Mouse (Mus musculus) embryonic facial prominence, embryonic 11.5 days (tissue): ENCODE measurements at regions not wholly inside any gene's neighbourhood (a gene's known extent, or its start where the extent isn't known, plus 50 kb on each side); places are given as distances from the start of the nearest gene placed in this dataset.

Source experiments
- ATAC-seq: fragments of 200-750 bp; cut with Nextera tagmentation; replicated peaks from 2 replicates; pipeline ENCODE4 v1.8.0; 2017; ENCODE audit warnings: low read depth; ENCODE audit not compliant: insufficient number of reproducible peaks, low FRiP score, low TSS enrichment
- DNase-seq: peaks from one replicate; pipeline ENCODE4 v3.0.0-alpha.2; 2015; ENCODE audit warnings: low spot score
- H3K27ac ChIP-seq: fragments of 300-500 bp; sonication (generic); replicated peaks from 2 replicates; pipeline ENCODE4 v1.5.1; 2014; ENCODE audit warnings: mild to moderate bottlenecking, low read depth, low read length, control low read depth
- H3K27me3 ChIP-seq: fragments of 300-500 bp; sonication (generic); 2 replicates; pipeline ENCODE4 v1.6.1; 2014; ENCODE audit warnings: mild to moderate bottlenecking, low read length, moderate library complexity, mixed read lengths; ENCODE audit not compliant: control insufficient read depth, insufficient read depth
- H3K36me3 ChIP-seq: fragments of 300-500 bp; sonication (generic); replicated peaks from 2 replicates; pipeline ENCODE4 v1.6.1; 2014; ENCODE audit warnings: low read depth, mild to moderate bottlenecking, low read length, moderate library complexity, mixed read lengths; ENCODE audit not compliant: control insufficient read depth, insufficient read depth
- H3K4me1 ChIP-seq: fragments of 300-500 bp; sonication (generic); 2 replicates; pipeline ENCODE4 v1.6.1; 2014; ENCODE audit warnings: low read length, mixed read lengths; ENCODE audit not compliant: control insufficient read depth, insufficient read depth
- H3K4me2 ChIP-seq: fragments of 300-500 bp; sonication (generic); 2 replicates; pipeline ENCODE4 v1.6.1; 2014; ENCODE audit warnings: low read depth, mild to moderate bottlenecking, control low read depth, low read length, moderate library complexity
- H3K4me3 ChIP-seq: fragments of 300-500 bp; sonication (generic); 2 replicates; pipeline ENCODE4 v1.5.1; 2014; ENCODE audit warnings: low read depth, low read length, control low read depth
- H3K9ac ChIP-seq: fragments of 300-500 bp; sonication (generic); replicated peaks from 2 replicates; pipeline ENCODE4 v1.6.1; 2014; ENCODE audit warnings: mild to moderate bottlenecking, control low read depth, low read length
- H3K9me3 ChIP-seq: fragments of 300-500 bp; sonication (generic); replicated peaks from 2 replicates; pipeline ENCODE4 v1.6.1; 2016; ENCODE audit warnings: mild to moderate bottlenecking, low read length, inconsistent platforms, mixed read lengths; ENCODE audit not compliant: control insufficient read depth
- WGBS: fragments of 180-500 bp; shearing (Covaris S2); extraction: QIAGEN DNeasy Blood & Tissue Kit; methylation state at CpG from one replicate; pipeline ENCODE4 v1.1.7; 2014; 5-methylcytosine and 5-hydroxymethylcytosine counted together

DNA sequence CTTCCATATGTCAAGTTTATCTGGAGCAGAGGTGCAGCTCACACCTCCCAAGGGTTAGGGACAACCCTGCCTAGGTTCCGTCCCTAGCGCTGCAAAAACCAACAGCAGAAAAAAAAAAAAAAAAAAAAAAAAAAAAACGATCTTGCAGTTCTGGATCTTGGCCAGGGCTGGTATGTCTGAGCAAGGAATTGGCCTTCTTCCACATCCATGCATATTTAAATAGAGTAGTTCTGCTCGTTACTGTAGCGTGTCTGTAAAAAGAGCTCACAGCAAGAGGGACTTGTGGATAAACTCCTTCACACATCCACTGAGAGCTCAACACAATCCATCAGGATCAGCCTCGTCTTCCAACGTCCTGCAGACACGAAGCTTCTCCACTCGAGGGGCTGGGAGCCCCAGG is 639.4 kb upstream of the Adam5 start:
- no peak for ATAC-seq
- WGBS, result 63% methylated on average over 9 of the region's 9 CpGs

GRCm38 (mm10) chr8:25462492-25462891 is 638.3 kb upstream of the Adam5 start:
- ATAC-seq (no peak), DNase-seq (no peak)
- Histone ChIP-seq H3K9me3 (no peaks in the 10 kb centered on the region), H3K4me3 (no peak overlapping the region), H3K4me2 (no peak overlapping the region), H3K36me3 (no peaks in the 10 kb centered on the region), H3K4me1 (peaks cover 4% of the 10 kb centered on the region; the same call in 1 of the 2 replicates), H3K27ac (no peak overlapping the region), H3K27me3 (no peaks in the 10 kb centered on the region), H3K9ac (no peak overlapping the region)
- WGBS, result 21% methylated on average over 4 of the region's 4 CpGs

More for the DNA sequence above, 639.4 kb upstream of the Adam5 start:
- Histone ChIP-seq H3K9me3 (no peaks in the 10 kb centered on the region), H3K4me2 (no peak overlapping the region), H3K4me1 (peaks cover 4% of the 10 kb centered on the region; the same call in 1 of the 2 replicates), H3K27me3 (no peaks in the 10 kb centered on the region), H3K4me3 (no peak overlapping the region), H3K27ac (no peak overlapping the region), H3K36me3 (no peaks in the 10 kb centered on the region), H3K9ac (no peak overlapping the region)
- DNase-seq, result no peak

DNA sequence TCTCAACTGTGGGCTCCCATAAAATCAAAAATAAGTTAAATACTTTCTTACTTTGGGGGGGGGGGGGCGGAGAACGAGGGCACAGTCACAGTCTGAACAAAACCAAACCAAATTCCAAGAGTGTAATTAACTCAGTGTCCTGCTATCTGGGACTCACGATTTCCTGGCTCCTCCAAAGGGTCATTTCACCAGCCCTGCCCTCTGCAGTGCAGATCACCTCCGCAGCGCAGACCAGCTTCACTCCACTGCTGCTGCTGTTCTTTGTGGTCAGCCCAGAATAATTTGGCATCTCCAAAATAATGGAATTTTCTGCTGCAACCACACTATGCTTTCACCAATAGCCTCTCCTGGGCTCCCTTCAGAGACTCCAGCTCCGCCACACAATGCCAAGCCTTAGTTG is 631.5 kb upstream of the Adam5 start:
- Histone ChIP-seq H3K27me3 (no peaks in the 10 kb centered on the region), H3K9ac (no peak overlapping the region), H3K4me1 (no peaks in the 10 kb centered on the region), H3K9me3 (no peaks in the 10 kb centered on the region), H3K27ac (no peak overlapping the region), H3K36me3 (no peaks in the 10 kb centered on the region), H3K4me2 (no peak overlapping the region), H3K4me3 (no peak overlapping the region)
- ATAC-seq (no peak), DNase-seq (no peak)
- 54% methylated on average over 6 of the region's 6 CpGs for WGBS

- 82% methylated on average over 1 of the region's 1 CpGs for WGBS
- no peak overlapping the region for H3K4me3 ChIP-seq
- H3K36me3 ChIP-seq, result no peaks in the 10 kb centered on the region
- H3K27me3 ChIP-seq, result no peaks in the 10 kb centered on the region
- H3K4me1 ChIP-seq, result no peaks in the 10 kb centered on the region
- H3K4me2 ChIP-seq, result no peak overlapping the region
- DNase-seq (no peak), ATAC-seq (no peak)
- no peak overlapping the region for H3K9ac ChIP-seq
- H3K27ac ChIP-seq, result no peak overlapping the region
- H3K9me3 ChIP-seq, result no peaks in the 10 kb centered on the region
Observed at GRCm38 (mm10) chr8:25454972-25455371, 630.8 kb upstream of the Adam5 start.

GRCm38 (mm10) chr8:25453826-25454225 is 629.7 kb upstream of the Adam5 start:
- Histone ChIP-seq H3K9me3 (no peaks in the 10 kb centered on the region), H3K27ac (no peak overlapping the region), H3K4me2 (no peak overlapping the region), H3K36me3 (no peaks in the 10 kb centered on the region), H3K4me1 (no peaks in the 10 kb centered on the region), H3K9ac (no peak overlapping the region), H3K4me3 (no peak overlapping the region), H3K27me3 (no peaks in the 10 kb centered on the region)
- WGBS, result 92% methylated on average over 9 of the region's 9 CpGs
- no peak for DNase-seq
- no peak for ATAC-seq

DNA sequence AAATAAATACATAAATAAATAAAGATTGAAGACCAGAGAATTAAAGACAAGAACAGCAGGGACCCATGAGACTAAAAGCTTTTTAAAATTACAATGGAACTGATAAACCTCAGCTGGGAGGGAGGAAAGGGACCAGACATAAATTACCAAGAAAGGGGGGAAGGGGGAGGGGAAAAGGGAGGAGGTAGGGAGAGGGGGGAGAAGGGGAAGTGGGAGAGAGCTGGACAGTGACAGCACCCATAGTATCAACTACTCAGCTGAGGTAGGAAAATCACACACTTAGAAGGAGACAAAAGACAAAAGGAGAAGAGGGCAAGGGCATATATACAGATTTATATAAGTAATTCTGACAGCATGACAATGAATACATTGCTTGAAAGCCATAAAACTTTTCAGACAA is 626.4 kb upstream of the Adam5 start:
- Histone ChIP-seq H3K4me2 (no peak overlapping the region), H3K27me3 (no peaks in the 10 kb centered on the region), H3K4me1 (no peaks in the 10 kb centered on the region), H3K27ac (no peak overlapping the region), H3K9ac (no peak overlapping the region), H3K4me3 (no peak overlapping the region), H3K36me3 (no peaks in the 10 kb centered on the region), H3K9me3 (no peaks in the 10 kb centered on the region)
- DNase-seq (no peak), ATAC-seq (no peak)

GRCm38 (mm10) chr8:25449590-25449989 is 625.4 kb upstream of the Adam5 start:
- no peak for ATAC-seq
- Histone ChIP-seq H3K27ac (no peak overlapping the region), H3K4me3 (no peak overlapping the region), H3K27me3 (no peaks in the 10 kb centered on the region), H3K9me3 (no peaks in the 10 kb centered on the region), H3K4me2 (no peak overlapping the region), H3K4me1 (no peaks in the 10 kb centered on the region), H3K36me3 (no peaks in the 10 kb centered on the region), H3K9ac (no peak overlapping the region)
- DNase-seq, result no peak
- 87% methylated on average over 4 of the region's 4 CpGs for WGBS

GRCm38 (mm10) chr8:25447900-25448299 is 623.7 kb upstream of the Adam5 start:
- Histone ChIP-seq H3K4me2 (no peak overlapping the region), H3K9me3 (no peaks in the 10 kb centered on the region), H3K4me3 (no peak overlapping the region), H3K9ac (no peak overlapping the region), H3K27ac (no peak overlapping the region), H3K4me1 (no peaks in the 10 kb centered on the region), H3K36me3 (no peaks in the 10 kb centered on the region), H3K27me3 (no peaks in the 10 kb centered on the region)
- 87% methylated on average over 4 of the region's 4 CpGs for WGBS
- DNase-seq (no peak), ATAC-seq (no peak)
